Mouse (Mus musculus): Measurements from ENCODE around the gene Olfr171. TPM values are rescaled to one million over a fixed set of nuclear protein-coding genes. Genes with fewer than 3 reads are reported as not detected.
"Not testable (repeated sequence)": the region's sequence is repeated elsewhere in the genome, so short reads cannot be mapped to it uniquely, and the experiment has no call there.

The Olfr171 gene
- polyA plus RNA-seq (2015; fragmentation: Nextera tagmentation; extraction: Ambion mirVana), result 0.19 TPM in 1 of 2 replicates, not detected in the other

DNA sequence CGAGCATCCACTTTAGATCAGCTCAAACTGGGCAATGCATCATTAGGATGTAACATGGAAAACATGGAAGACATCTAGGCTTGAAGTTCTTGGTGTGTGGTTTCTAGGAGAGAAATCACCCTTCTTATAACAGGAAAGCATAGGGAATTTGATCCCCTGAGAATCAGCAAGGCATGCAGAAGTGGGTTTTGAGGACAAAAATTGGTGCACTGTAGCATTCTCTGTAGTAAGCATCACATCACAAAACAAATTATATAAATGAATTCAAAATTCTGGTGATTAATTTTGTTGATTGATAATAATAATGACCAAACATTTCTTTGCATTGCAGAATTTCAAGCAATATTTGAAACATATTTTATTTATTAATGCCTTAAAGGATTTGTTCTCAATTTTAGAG, at the start of gene Olfr171:
Olfr171 (minus strand) TSS at position 101 of the 400 bp plus-strand sequence.
- Histone ChIP-seq H3K4me1 (ENCODE audit: insufficient read depth, low read depth, low read length) (no peaks in the 10 kb centered on the region), H3K9me3 (ENCODE audit: low read length) (no peaks in the 10 kb centered on the region), H3K4me2 (replicated peaks; ENCODE audit: low read depth, low read length) (no peak within 1 kb of the TSS), H3K9ac (replicated peaks; ENCODE audit: low read depth) (no peak within 1 kb of the TSS), H3K36me3 (ENCODE audit: insufficient read depth, low read length) (no peaks in the 10 kb centered on the region), H3K27me3 (replicated peaks; ENCODE audit: insufficient read depth, low read length) (no peaks in the 10 kb centered on the region), H3K4me3 (ENCODE audit: low read depth, low read length) (no peak within 1 kb of the TSS), H3K27ac (ENCODE audit: low read length) (no peak within 1 kb of the TSS)
- TF ChIP-seq CTCF (IDR thresholded peaks at IDR 0.05), result no peak
- WGBS, result 76% methylated on average over 1 of the region's 1 CpGs
- no peak for ATAC-seq
- DNase-seq (ENCODE audit: low spot score), result no peak

DNA sequence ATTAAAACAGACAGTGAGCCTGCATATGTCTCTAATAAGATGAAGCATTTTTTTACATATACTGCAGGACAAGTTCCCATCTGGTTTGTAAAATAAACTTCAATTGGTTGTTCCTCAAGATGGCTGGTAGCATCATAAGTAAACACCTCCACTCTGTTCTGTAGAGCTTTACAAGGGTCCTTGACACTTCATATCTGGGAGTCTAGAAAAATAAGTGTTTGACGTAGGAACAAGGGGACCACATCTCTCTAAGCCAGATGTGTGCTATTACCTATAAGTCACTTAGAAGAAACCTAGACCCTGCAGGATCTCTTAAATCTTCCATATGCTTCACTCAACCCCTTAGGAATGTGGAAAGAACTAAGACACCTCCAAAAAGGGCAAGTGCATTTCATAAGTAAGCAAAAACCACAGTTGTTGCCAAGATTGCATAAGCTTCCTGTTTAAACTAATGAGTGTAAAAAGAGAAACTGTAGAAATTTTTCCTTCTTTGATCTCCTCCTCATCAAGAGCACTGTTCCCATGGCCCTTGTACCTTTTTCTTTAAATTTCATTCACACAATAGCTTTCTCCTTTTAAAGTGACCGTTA, 41.1 kb upstream of the Olfr171 start:
- no peak overlapping the region for H3K27ac ChIP-seq (ENCODE audit: low read length)
- ATAC-seq (peak; percentile 67), DNase-seq (ENCODE audit: low spot score) (peak; percentile 67)
- H3K9me3 ChIP-seq (ENCODE audit: low read length), result no peaks in the 10 kb centered on the region
- H3K27me3 ChIP-seq (replicated peaks; ENCODE audit: insufficient read depth, low read length), result no peaks in the 10 kb centered on the region
- TF ChIP-seq EP300 (IDR thresholded peaks at IDR 0.05) (peak; percentile 35; the same call in 1 of the 2 replicates), CTCF (IDR thresholded peaks at IDR 0.05) (no peak)
- H3K36me3 ChIP-seq (ENCODE audit: insufficient read depth, low read length), result no peaks in the 10 kb centered on the region
- no peaks in the 10 kb centered on the region for H3K4me1 ChIP-seq (ENCODE audit: insufficient read depth, low read depth, low read length)
- no peak overlapping the region for H3K4me2 ChIP-seq (replicated peaks; ENCODE audit: low read depth, low read length)
- WGBS, result 48% methylated on average over 2 of the region's 2 CpGs
- no peak overlapping the region for H3K9ac ChIP-seq (replicated peaks; ENCODE audit: low read depth)
- no peak overlapping the region for H3K4me3 ChIP-seq (ENCODE audit: low read depth, low read length)

DNA sequence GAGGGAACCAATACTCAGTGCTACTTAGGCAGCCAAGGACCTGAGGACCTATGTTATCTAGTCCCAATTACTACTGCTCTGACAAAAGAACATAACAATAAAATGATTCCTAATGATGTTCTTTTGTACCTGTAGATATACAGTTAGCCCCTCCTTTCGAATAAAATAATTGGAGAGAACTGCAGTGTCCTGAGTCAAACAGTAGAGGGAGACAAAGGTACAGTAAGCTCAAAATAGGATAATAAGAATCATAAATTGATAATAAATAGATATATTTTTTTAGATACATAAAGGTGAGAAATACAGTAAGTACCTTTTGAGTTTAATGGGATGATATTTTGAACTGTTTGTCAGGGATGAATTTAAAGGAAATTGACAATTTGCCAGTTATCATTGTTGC, 36.6 kb upstream of the Olfr171 start:
- no peaks in the 10 kb centered on the region for H3K4me1 ChIP-seq (ENCODE audit: insufficient read depth, low read depth, low read length)
- DNase-seq (ENCODE audit: low spot score) (peak; percentile 19), ATAC-seq (no peak)
- no peaks in the 10 kb centered on the region for H3K9me3 ChIP-seq (ENCODE audit: low read length)
- no peak overlapping the region for H3K4me3 ChIP-seq (ENCODE audit: low read depth, low read length)
- H3K36me3 ChIP-seq (ENCODE audit: insufficient read depth, low read length), result no peaks in the 10 kb centered on the region
- H3K27ac ChIP-seq (ENCODE audit: low read length), result no peak overlapping the region
- TF ChIP-seq EP300 (IDR thresholded peaks at IDR 0.05) (no peak), CTCF (IDR thresholded peaks at IDR 0.05) (peak; percentile 61)
- no peak overlapping the region for H3K4me2 ChIP-seq (replicated peaks; ENCODE audit: low read depth, low read length)
- H3K9ac ChIP-seq (replicated peaks; ENCODE audit: low read depth), result no peak overlapping the region
- WGBS, result 37% methylated on average over 1 of the region's 1 CpGs
- H3K27me3 ChIP-seq (replicated peaks; ENCODE audit: insufficient read depth, low read length), result no peaks in the 10 kb centered on the region

DNA sequence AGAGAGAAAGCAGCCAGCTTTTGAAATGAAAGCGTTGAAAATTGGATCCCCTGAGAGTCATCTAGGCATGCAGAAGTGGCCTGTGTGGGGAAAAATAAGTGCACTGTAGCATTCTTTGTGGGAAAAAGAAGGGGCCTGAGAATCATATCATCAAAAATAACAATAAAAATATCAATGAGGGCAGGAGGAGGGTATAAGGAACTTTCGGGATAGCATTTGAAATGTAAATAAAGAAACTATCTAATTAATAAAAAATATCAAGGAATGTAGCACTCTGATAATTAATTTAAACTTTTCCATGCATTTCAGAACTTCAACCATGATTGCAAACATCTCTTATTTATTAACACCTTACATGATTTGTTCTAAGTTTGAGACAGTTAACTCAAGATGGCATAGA, 17.9 kb downstream of the Olfr171 start, which contains the start of gene Olfr170:
Olfr170 (minus strand) TSS at position 101 of the 400 bp plus-strand sequence.
- ATAC-seq; H3K4me2 ChIP-seq (replicated peaks; ENCODE audit: low read depth, low read length); H3K27me3 ChIP-seq (replicated peaks; ENCODE audit: insufficient read depth, low read length); H3K9ac ChIP-seq (replicated peaks; ENCODE audit: low read depth); H3K9me3 ChIP-seq (ENCODE audit: low read length); H3K27ac ChIP-seq (ENCODE audit: low read length); H3K36me3 ChIP-seq (ENCODE audit: insufficient read depth, low read length); H3K4me3 ChIP-seq (ENCODE audit: low read depth, low read length); H3K4me1 ChIP-seq (ENCODE audit: insufficient read depth, low read depth, low read length); DNase-seq (ENCODE audit: low spot score): not testable (repeated sequence)
- whole genome bisulfite sequencing, result 79% methylated on average over 2 of the region's 2 CpGs

DNA sequence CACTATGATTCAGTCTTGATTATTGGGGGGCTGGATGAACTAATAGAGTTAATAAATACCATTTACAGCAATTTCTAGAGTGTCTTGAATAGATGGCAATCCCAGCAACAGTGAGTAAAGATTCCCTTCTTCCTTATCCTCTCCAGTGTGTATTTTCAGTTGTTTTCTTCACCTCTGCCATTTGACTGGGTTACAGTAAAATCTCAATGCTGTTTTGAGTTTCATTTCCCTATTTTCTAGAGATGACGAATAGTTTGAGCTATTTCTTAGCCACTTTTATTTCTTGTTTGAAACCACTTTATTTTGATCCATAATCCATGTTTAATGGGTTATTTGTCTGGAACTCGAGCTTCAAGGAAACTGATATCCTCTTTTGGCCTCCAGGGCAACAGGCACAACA, 26.6 kb downstream of the Olfr171 start:
- ATAC-seq (no peak), DNase-seq (ENCODE audit: low spot score) (no peak)
- WGBS, result 41% methylated on average over 2 of the region's 2 CpGs
- Histone ChIP-seq H3K36me3 (ENCODE audit: insufficient read depth, low read length) (no peaks in the 10 kb centered on the region), H3K4me2 (replicated peaks; ENCODE audit: low read depth, low read length) (no peak overlapping the region), H3K27ac (ENCODE audit: low read length) (no peak overlapping the region), H3K9me3 (ENCODE audit: low read length) (no peaks in the 10 kb centered on the region), H3K4me3 (ENCODE audit: low read depth, low read length) (no peak overlapping the region), H3K27me3 (replicated peaks; ENCODE audit: insufficient read depth, low read length) (no peaks in the 10 kb centered on the region), H3K4me1 (ENCODE audit: insufficient read depth, low read depth, low read length) (no peaks in the 10 kb centered on the region), H3K9ac (replicated peaks; ENCODE audit: low read depth) (no peak overlapping the region)
- no peak for TF ChIP-seq CTCF (IDR thresholded peaks at IDR 0.05)

Other genes with a start within 250 kb of the Olfr171 start
- gene Olfr165, start 206.8 kb downstream of the Olfr171 start, polyA plus RNA-seq (2015; fragmentation: Nextera tagmentation; extraction: Ambion mirVana), result not detected in 2 replicates
- not detected in 2 replicates for gene Olfr166, start 146.2 kb downstream of the Olfr171 start, polyA plus RNA-seq (2015; fragmentation: Nextera tagmentation; extraction: Ambion mirVana)
- not detected in 2 replicates for gene Olfr167, start 107.7 kb downstream of the Olfr171 start, polyA plus RNA-seq (2015; fragmentation: Nextera tagmentation; extraction: Ambion mirVana)
- gene Olfr168, start 94.4 kb downstream of the Olfr171 start, polyA plus RNA-seq (2015; fragmentation: Nextera tagmentation; extraction: Ambion mirVana), result not detected in 2 replicates
- not detected in 2 replicates for gene Olfr169, start 58.1 kb downstream of the Olfr171 start, polyA plus RNA-seq (2015; fragmentation: Nextera tagmentation; extraction: Ambion mirVana)
- not detected in 2 replicates for gene Olfr170, start 18.0 kb downstream of the Olfr171 start, polyA plus RNA-seq (2015; fragmentation: Nextera tagmentation; extraction: Ambion mirVana)
- 145 and 188 TPM in 2 replicates for gene Lamp3, start 76.5 kb upstream of the Olfr171 start, polyA plus RNA-seq (2015; fragmentation: Nextera tagmentation; extraction: Ambion mirVana)
- 3.4 and 4.7 TPM in 2 replicates for gene B3gnt5, start 130.3 kb upstream of the Olfr171 start, polyA plus RNA-seq (2015; fragmentation: Nextera tagmentation; extraction: Ambion mirVana)